Mouse (Mus musculus) lung, postnatal 4 days (tissue): ENCODE measurements at regions not wholly inside any gene's neighbourhood (a gene's known extent, or its start where the extent isn't known, plus 50 kb on each side); places are given as distances from the start of the nearest gene placed in this dataset.

ENCODE experiments used
- DNase-seq, 2 experiments: peaks; one replicate each; pipeline ENCODE4 v3.0.0; 2021

- no peak for DNase-seq
Measured at GRCm38 (mm10) chr16:51457166-51457565, 573.9 kb upstream of the Cblb start.

- no peak for DNase-seq
Measured at GRCm38 (mm10) chr16:51475690-51476089, 555.3 kb upstream of the Cblb start.

DNA sequence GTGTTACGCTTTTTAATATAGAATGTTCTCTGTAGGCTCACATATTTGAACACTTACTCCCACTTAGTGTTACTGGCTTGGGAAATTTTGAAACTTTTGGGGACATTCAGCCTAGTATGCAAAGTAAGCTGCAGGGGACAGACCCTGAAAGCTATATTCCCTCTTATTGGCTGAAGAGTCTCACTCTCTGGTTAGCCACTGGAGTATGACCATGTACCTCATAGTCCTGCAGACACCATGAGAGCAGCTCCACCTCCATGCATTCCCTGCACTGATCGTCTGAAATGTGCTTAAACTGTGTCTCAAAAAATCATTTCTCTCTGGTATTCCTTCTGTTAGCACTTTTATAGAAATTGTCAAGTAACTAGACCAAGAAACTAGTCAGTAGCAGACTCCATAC, 534.9 kb upstream of the Cblb start:
- DNase-seq = no peak

GRCm38 (mm10) chr16:51497777-51498176, 533.2 kb upstream of the Cblb start:
- DNase-seq = no peak

DNA sequence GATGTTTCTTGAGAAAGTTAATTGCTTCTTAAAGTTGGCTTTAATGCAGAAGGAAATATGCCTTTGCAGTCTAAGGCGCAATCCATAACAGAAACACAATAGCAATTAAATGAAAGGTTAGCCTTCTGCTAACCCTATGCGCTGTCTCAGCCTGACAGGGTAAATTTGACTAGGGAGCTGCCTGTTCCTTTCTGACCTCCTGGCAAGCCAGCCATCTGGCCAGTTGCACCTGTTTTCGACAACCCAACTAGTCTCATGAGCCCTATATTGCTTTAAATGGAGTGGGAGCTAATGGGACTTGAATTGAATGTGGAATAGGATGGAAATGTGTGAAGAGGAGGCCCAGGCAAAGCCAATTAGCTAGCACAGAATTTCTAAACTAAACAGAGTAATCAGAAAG, 513.9 kb upstream of the Cblb start:
- DNase-seq = no peak

DNA sequence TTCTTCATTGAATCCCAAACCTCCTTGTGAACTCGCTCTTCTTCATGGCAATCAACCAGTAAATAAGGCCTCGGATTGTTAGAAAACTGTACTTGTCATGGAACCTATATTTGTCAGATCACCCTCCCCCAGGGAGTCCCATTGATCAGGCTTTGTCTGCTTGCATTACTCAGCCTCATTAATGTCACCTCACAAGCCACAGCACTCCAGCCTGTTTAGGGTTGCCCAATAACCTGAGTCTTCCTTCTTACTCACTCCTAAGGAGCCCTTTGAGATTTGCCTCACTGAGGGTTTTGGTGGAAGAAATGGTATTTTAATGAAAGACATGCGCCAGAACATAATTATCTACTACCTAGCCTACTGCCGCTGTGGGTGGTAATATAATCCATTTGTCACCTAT, 510.3 kb upstream of the Cblb start:
- DNase-seq = no peak

- DNase-seq = no peak
Measured at GRCm38 (mm10) chr16:51521317-51522092, 509.5 kb upstream of the Cblb start.

- no peak for DNase-seq
Measured at GRCm38 (mm10) chr16:51524023-51524422, 507.0 kb upstream of the Cblb start.

DNA sequence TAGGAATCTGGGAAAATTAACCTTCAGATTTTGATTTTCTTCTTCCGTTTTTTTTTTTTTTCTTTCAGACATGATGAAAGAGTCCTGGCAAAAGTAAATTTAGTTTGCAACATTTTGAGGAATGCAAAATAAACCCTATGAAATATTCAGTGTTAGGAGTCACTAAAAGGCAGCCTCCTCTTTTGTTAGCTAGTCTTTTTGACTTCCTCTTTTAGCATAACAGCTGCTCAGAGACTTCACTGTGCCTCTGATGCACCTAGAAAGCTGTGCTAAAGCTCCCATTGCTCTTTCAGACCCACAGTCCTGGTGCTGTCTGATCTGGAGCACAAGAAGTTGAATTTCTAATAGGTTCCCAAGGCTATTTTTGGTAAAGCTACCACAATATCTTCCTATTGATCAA, 498.5 kb upstream of the Cblb start:
- DNase-seq = no peak

- DNase-seq = no peak
Measured at GRCm38 (mm10) chr16:51543769-51544168, 487.3 kb upstream of the Cblb start.

DNA sequence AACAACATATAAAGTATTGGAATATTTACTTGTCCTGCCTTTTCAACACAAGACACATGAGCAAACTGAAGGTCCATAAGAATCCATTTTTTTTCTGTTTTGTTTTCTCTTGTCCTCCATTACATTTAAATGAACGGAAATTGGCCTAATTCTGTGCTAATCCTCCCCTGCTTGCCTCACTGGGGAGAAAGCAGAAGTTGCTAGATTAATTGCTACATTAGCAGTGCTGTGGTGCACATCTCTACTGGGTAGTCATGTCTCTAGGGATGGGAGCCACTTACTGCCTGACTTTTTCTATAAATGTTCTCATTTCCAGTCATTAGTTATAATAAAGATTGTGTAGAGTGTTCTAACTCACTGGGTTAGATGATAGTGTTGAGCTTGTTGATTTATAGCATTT, 484.0 kb upstream of the Cblb start:
- no peak for DNase-seq

DNA sequence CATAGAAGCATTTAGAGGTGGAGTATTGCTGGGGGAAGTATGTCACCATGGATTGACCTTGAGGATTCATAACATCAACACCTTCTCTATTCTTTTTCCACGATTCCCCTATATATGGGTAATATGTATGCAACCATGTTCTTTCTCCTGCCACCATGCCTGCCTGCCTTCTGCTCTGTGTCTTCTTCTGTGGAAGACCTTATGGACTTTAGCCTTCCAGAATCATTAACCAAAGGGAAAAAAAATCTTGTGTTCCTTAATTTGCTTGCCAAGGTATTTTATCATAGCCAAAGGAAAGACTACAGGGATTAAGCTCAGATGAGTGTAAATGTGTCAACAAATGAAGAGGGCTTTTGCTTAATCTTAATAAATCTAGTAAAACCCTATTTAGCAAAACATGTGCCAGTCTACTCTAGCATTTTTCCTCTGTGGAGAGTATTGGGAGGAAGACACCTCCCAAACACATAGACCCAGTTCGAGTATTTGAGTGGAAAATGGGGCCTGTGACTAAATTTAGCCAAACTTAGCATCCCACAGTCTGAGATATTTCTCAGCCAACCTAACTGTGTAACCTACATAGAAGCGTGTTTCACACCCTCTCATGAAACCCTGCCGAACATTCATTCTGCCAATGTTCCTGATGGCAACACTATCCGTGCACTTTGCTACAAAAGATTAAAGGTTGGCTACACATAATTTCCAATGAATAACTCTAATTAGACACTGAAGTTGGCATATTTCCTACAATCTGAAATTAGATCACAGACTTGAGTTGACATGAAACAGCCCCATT, 468.0 kb upstream of the Cblb start:
- DNase-seq = no peak

DNA sequence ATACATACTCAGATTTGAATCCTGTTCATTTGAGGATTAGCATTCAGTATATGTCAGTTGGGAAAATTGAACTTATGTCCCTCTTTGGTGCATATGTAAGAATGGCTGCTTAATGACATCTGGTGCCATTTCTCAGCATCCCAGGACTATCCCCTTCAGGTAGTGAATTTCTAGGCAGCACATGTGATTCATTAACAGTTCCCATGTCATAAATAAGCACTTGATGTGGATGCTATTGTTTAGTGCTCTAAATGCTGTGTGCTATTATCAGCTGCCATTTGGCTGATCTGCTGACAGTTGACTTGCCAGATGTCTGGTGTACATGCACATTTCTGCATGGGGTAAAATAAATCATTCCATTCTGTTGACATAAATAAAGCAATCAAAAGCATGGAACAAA, 467.0 kb upstream of the Cblb start:
- no peak for DNase-seq

DNA sequence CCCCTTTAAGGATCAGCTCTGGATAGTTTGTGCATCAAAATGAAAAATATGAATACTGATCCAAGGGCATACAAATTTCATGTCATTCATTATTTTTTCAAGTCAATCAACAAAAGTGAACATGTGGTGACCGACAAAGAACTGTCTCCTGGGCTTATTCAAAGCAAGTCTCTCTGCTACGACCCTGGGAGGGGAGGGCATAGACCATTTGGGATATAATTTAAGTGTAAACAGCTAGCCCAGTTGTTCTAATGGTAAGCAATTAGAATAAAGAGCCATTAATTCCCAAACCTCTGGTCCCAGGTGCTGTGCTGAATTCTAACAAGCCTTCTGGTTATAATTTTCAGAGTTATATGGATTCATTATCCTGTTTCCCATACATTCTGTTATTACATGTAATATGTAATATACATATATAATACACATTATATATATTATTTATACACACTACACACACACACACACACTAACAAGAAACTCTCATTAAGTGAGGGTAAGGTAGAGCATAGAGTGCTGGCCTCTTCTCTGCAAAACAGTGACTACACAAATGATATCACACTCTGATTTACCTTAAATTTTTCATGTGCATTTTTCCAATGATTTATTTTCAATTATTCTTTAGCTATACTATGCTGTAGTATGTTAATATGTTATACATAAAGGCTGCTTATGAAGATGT, 453.0 kb upstream of the Cblb start:
- DNase-seq = no peak

DNA sequence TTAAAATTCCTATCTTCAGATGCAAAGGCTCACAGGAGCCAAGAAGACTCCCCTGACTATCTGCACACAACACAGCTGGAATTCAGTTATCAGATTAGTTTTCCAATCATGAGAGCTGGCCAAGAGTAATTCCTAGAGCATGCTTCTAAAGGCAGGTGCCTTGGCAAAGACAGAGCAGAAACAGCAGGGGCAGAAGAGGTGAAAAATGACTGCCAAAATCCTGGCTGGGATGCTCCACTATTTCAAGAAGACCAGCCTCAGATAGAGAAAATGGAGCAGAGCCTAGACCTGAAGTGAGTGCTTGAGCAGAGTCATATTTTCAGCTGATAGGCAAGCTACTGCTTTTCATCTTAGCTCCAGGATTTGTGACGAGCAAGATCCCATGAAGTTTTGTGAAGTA, 450.5 kb upstream of the Cblb start:
- no peak for DNase-seq

GRCm38 (mm10) chr16:51589924-51590397, 441.1 kb upstream of the Cblb start:
- DNase-seq = no peak

DNA sequence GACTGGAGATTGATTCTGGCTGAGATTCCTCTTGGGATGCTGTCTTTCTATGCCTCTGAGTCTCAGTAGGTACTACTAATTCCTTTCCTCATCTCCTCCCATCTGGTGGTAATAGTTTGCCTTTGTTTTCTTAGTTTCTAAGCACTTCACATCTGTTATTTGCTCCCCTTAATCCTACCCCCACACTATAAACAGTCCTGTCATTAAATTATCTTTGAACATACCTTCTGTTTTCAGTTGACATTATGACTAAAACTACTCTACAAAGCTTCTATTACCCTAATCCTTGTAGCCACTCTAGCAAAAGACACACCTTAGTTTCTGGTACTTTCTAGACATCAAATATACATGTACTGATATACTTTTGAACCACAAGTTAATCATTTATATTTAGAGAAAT, 413.4 kb upstream of the Cblb start:
- no peak for DNase-seq

DNA sequence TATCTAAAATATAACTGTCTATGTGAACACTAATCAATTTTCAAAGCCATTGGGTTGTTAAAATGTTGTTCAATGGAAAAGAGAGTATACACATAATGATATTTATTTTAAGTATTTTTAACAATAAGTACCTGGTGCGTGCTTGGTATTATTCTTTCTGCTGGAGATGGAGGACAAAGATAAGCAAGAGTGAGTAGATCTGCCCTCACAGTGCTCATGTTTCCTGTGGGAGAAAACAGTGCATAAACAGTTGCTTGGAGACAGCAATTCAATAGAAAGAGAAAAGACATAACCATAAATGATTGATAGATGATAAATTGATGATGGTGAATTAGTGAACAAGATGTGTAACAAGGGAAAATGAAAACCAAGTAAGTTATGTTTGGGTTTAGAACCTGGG, 384.4 kb upstream of the Cblb start:
- no peak for DNase-seq

DNA sequence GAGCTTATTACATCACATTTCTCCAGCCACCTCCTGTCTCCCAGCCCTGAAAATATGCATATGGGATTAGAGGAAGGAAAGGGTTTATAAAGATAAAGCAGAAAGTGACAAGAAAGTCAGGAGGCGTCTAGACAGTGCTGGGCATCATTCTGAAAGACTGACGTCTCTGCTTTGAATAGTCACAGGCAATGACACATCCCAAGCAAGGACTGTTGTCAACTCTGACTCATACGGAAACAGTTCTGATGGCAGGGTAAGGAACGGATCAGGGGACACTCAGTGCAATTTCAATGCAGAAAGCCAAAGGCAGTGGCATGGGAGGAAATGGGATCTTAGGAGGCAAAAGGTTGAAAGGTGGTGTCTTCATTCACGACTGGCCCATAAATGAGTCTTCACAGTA, 380.9 kb upstream of the Cblb start:
- no peak for DNase-seq

GRCm38 (mm10) chr16:51650683-51651082, 380.3 kb upstream of the Cblb start:
- DNase-seq = no peak

DNA sequence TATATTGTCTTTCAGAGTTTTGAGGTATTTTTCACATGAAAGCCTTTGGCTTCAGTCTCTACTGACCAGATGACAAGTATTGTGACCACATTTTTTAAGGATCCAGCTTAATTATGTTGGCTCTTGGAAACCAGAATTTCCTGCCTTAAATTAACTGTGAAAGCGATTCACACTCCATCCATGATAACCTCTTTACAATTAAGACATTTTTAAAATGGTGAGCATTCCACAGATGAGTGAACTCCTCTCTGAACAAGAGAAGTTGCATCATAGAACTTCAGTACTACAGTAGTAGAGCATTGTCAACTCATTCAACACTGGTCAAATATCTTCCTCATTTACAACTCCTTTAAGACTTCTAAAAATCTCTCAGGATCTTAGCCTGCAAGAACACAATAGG, 369.3 kb upstream of the Cblb start:
- no peak for DNase-seq

DNA sequence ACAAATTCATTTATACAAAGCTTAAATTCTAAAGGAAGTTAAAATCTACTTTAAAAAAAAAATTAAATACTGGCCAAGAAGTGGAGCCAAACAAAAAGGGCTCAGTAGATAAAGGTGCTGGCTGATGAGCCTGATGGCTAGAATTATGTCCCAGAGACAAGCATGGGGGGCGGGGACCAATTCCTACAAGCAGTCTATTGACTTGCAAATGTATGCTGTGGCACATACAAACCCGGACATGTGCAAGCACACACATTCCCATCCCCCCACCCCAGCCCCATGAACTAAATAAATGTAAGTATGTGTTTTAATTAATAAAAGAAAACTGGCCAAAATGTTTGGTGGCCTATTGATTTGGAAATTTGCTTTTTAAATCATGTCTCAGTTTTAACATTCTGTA, 366.7 kb upstream of the Cblb start:
- DNase-seq = peak in 1 of 2 experiments; percentile 20

- no peak for DNase-seq
Measured at GRCm38 (mm10) chr16:51675101-51675500, 355.9 kb upstream of the Cblb start.

GRCm38 (mm10) chr16:51675988-51676387, 355.0 kb upstream of the Cblb start:
- no peak for DNase-seq
